Mouse (Mus musculus) spleen, adult 2 months (tissue): ENCODE results near the gene Nrip2.

ENCODE experiments used
- CTCF ChIP-seq: fragments of 200-500 bp; IDR thresholded peaks from 2 replicates; pipeline ENCODE4 v1.5.1; 2011; ENCODE audit warnings: mild to moderate bottlenecking, inconsistent platforms; ENCODE audit not compliant: insufficient read depth, insufficient read length, insufficient replicate concordance; ENCODE audit errors: extremely low read depth
- POLR2A ChIP-seq: fragments of 200-500 bp; IDR thresholded peaks from 2 replicates; pipeline ENCODE4 v1.6.1; 2011; ENCODE audit warnings: low read depth, low read length, inconsistent platforms

DNA sequence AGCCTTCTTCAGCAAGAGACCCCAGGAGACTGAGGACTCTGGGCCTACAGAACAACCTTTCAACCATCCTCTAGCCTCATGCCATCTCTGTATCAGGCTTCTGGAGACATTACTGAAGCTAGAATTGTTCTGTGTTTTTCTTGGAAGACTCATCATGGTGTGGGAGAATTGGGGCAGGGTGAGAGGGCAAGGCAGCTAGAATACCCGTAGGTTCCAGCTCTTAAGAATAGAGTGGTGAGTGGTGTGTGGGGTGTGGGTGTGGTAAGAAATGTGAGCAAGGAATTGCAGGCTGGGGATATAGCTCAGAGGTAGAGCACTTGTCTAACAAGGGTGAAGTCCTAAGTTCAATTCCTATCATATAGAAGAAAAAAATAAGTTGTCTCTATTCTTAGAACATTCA lies 14.1 kb upstream of the Nrip2 start:
- TF ChIP-seq POLR2A (no peak), CTCF (no peak)
